Mouse (Mus musculus) 416B (cell line): ENCODE measurements at regions not wholly inside any gene's neighbourhood (a gene's known extent, or its start where the extent isn't known, plus 50 kb on each side); places are given as distances from the start of the nearest gene placed in this dataset.

Experiments
- DNase-seq: peaks from one replicate; pipeline ENCODE4 v3.0.0; 2011; ENCODE audit warnings: low read depth

GRCm38 (mm10) chr5:14309981-14310380 is 204.7 kb upstream of the Pclo start:
- no peak for DNase-seq

GRCm38 (mm10) chr5:14311729-14312128 is 203.0 kb upstream of the Pclo start:
- DNase-seq, result no peak

- no peak for DNase-seq
Observed at GRCm38 (mm10) chr5:14320216-14320615, 194.5 kb upstream of the Pclo start.

GRCm38 (mm10) chr5:14322000-14322399 is 192.7 kb upstream of the Pclo start:
- DNase-seq, result no peak

- peak; percentile 2 for DNase-seq
Observed at GRCm38 (mm10) chr5:14360446-14360845, 154.3 kb upstream of the Pclo start.

GRCm38 (mm10) chr5:14389184-14389890 is 125.4 kb upstream of the Pclo start:
- peak; percentile 54 for DNase-seq

GRCm38 (mm10) chr5:14391793-14392192 is 122.9 kb upstream of the Pclo start:
- DNase-seq, result no peak

- peak; percentile 17 for DNase-seq
Observed at GRCm38 (mm10) chr5:14403381-14403780, 111.3 kb upstream of the Pclo start.

GRCm38 (mm10) chr5:14404344-14404743 is 110.4 kb upstream of the Pclo start:
- DNase-seq, result no peak

- DNase-seq, result no peak
Observed at GRCm38 (mm10) chr5:14415234-14415862, 99.4 kb upstream of the Pclo start.

GRCm38 (mm10) chr5:14453082-14453481 is 61.6 kb upstream of the Pclo start:
- DNase-seq, result no peak
